Mouse (Mus musculus) thymus, postnatal 4 days (tissue): ENCODE measurements around the gene Kank3.

Experiments used
- DNase-seq: peaks from one replicate; pipeline ENCODE4 v3.0.0; 2021

The Kank3 gene

DNA sequence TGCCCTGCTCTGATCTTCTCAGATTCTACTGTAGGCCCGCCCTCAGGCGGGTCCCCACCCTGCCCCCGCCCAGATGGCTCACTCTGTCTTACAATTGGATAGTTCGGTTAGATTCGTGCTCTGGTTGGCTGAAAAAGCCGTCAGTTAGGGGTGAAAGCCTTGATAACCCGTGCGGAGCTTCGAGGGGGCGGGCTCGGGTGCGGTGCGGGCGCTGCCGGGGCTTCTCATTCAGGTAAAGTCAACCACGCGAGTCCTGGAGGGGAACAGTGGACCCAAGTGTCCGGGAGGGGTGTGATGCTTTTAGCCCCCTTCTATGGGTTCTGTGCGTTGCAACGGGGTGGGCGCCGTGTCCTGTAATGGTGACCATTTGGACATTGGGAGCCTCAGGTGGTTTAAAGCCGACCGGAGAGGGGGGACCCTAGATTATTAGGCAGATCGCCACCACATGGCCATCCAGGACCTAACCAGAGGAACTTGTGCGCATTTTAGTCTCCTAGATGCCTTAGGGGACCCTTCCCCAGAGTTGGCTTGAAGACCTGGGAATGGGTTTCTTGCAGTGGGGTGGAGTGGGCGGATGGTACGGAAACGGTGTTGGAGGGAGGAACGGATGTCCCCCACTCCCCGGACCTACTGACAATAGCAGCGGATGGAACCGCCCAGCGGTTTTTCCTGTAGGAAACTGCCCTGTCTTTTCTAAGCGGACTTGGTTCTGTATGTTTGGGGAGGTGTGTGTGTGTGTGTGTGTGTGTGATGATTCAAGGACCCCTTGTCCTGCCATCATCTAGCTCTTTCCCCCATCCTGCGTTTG is at the start of gene Kank3:
Gene Kank3 (plus strand): TSS at position 186 of the 808 bp plus-strand sequence.
- DNase-seq = peak; percentile 92

DNA sequence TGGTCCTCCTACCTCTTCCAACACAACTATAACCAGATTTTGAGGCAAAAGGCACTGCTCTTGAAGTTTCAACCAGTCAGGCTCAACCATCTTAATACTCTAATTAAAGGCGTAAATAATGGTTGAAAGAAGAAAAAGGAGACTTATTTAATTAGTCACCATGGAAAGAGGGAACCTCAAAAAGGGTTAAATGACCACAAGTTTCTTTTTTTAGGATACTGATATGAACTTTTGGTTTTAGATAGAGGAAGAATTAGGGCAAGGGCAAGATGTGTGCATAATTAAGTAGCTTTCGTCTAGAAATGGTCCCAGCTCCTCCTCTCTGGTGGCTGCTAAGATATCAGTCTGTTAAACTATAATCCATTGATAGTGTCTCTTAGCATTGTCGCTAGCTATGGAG is 43.9 kb upstream of the Kank3 start:
- DNase-seq = no peak

DNA sequence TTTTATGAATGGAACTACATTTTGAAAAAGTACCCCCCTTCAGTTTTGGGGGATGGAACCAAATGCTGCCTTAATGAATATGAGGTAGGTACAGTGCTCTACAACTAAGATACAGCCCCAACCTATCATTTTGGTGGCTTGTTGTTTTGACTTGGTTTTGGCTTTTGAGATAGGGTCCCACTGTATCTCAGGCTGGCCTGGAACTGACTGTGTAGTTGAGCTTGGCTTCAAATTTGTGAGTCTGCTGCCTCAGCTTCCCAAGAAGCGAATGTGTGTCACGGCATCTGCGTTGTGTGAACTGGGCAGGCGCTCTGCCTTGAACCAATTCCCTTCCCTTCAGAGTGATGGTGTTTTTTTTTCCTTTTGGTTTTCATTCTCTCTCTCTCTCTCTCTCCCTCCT is 38.7 kb upstream of the Kank3 start:
- DNase-seq = no peak

DNA sequence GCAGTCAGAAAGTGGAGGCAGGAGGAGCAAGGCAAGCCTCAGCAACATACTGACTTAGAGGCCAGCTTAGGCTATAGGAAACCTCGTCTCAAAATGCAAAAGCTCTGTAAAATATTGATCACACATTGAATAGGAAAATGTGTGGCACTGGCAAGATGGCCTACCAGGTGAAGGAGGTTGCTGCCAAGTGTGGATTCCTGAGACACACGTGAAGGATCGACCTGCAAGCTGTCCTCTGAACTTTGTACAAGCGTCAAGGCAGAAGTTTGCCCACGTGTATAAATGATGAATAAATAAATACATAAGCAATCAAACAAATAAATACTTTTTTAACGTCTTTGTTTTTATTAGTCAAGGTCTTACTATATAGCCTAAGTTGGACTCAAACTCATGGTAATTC is 36.9 kb upstream of the Kank3 start:
- no peak for DNase-seq

DNA sequence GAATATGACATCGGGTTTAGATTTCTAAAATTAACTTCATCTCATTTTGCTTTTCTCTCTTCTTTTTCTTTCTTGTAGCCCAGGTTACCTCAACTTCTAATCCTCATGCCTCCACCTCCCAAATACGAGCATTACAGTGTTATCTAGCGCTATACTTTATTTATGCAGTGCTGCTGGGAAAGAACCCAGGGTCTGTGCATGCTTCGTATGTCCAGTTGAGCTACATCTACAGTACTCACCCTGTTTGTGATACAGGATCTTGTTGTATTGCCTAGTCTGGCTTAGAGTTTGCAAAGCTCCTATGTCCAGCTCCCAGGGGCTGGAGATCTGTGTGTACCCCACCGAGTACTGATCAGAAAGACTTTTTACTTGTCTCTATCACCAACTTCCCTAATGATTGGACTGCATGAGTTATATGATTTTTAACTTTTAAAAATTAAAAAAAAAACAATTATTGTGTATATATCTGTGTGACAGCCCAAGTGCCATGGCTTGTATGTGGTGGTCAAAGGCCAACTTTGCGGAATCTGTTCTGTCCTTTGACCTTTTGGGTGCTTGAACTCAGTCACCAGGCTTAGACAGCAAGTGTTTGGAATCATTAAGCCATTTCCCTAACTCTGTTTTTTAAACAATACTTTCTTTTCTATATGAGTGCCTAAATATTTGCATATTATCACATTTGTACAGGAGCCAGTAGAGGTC is 36.3 kb upstream of the Kank3 start:
- no peak for DNase-seq

DNA sequence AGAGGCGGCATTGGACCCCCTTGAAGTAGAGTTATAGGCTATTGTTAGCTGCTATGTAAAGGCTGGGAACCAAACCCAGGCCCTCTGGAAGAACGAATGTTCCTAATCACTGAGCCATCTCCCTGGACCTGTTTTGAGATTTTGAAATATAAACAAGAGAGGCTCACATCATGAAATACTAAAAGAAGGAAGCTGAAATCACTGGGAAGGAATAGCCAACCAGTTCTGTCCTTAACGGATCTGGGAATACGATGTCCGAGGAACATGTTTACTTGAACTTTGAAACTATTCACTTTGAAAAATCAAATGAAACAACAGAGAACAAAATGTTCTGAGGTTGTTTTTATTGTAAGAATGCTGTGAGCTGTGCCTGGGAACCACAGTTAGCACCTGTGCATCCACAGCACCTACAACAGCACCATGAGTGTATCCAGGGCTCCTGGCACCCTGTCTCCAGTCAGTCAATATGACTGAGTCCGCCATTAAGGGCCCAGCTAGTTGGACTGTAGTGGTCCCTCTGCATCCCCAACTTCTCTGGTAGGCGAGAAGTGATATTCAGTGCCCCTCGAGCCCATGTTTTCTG is 35.7 kb upstream of the Kank3 start:
- DNase-seq = no peak

DNA sequence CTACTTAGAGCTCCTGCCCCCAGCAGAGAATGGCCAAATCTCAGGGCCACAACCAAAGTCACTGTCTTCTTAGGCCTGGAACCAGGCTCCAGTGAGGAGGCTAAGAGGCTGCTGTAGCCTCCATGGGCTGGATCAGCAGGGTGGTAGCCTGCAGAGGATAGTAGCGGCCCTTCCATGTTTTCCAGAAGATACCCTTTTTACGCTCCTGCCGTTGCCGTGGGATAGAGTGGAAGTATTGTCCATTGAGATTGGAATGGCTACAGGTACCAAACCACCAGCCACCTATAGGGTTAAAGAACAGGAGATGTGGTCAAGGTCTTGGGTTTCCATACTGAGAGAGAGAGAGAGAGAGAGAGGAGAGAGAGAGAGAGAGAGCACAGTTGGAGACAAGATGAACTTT is 35.0 kb upstream of the Kank3 start:
- DNase-seq = no peak

DNA sequence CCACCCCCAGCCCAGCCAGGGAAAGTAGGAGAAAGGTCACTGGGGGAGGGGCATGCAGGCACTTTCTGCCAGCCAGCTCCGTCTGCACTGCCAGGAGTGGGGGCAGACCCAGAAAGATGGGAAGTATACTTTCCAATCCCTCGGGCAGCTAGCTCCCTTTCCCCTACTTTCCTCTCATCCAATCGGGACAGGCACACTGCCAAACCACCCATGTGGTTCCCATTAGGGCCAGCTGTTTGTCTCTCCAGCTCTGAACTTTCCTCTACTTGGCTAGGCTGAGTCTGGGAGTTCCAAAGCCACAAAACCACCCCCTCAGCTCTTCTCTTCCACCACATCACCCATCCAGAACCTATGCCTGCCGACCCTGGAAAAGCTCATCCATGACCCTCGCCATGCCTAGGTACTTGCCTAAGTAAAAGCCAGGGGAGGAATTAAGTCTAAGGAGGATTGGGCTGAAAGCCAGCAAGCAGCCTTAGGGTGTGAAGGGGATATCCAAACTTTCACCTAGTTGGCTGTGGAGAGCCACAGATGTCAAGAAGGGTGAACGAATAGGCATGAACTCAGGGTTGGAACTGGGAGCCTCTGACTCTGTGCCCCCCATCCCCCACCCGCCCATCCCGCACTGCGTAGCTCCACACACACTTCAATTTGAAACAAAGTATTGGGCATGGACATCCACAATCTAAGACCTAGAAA is 30.9 kb upstream of the Kank3 start:
- no peak for DNase-seq

DNA sequence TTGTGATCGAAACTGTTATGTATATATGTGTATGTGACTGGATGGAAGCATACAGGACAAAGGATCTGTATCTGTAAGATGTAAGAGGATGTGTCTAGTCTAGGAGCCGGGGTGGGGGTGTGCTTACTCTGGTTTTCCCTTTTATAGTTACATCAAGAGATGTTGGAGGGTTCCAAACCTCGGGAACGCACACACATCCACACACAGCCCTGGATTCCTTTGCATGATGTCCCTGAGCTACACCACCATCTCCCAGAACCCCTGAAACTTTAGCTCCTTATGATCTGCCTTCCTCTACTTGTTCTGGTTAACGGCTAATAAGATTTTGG is 30.4 kb upstream of the Kank3 start:
- DNase-seq = no peak

DNA sequence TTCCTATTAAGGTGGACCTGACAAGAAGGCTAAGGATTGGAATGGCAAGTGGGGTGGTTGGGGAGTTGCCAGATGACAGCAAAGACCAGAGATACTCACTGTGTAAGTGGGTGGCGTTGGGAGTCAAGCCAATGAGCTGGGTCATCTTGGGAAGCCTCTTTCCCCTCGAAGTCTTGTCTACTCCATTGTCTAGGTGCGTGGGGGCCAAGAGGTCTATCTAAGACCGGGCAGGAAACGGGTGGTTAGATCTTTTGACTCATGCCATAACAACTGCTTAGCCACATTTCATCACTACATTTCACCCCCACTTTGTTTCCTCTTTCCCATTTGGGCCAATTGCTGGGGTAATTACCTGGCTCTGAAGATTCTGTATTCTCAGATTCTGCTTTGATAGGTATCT is 29.9 kb upstream of the Kank3 start:
- no peak for DNase-seq

DNA sequence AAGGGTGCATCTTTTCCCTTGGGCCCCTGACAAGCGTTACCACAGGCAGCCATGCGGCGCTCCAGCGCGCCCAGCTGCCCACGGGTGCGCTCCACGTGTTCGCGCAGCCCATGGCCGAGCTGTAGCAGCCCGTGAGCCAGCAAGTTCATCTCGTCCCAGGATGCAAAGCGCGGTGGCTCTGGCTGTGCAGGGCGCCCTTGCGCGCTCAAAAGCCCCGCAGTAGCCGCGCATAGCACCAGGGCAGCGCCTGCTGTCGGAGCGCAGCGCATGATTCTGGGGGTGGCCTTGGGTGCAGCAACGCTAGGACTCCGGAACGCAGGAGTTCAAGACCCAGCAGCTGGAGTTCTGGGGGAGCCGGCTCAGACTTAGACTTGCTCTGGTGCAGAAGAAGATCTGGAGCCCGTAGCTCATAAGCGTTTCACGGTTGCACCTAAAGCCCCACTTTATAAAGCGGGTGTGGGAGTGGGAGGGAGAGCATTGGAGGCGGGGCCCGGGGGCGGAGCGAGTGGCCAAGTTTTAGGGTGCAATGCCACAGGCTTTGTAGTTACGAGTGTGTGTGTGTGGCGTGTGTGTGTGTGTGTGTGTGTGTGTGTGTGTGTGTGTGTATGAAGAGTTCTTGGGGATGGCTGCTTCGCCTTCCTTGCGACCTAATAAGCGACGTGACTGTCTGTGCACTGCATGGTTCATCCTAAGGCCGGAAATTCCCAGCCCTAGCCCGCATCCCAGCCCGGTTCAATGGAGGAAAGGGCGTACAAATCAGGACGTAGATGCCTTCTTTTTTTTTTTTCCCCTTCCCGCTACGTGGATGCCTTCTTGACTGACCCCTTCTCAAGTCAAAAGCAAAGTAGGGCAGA is 29.0 kb upstream of the Kank3 start, which contains the start of gene Angptl4:
Gene Angptl4 (minus strand): TSS at position 707 of the 854 bp plus-strand sequence.
- DNase-seq = peak; percentile 85

DNA sequence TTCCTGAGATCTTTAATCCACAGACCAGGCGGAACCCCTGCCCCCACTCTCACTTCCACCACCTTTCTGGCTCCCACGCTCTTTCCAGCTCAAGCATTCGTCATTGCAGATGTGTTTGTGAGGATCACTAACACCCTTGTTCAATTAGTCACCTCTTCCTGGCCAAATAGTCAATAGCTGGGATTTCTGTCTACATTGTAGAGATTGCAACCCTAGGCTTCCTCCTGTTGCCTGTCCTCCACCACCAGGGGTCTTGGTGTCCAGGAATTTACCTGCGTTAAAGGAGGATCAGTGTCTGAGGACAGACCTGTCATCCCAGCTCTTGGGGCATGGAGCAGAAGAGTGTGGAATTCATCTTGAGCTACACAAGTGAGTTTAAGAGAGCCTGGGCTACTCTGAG is 28.3 kb upstream of the Kank3 start:
- no peak for DNase-seq

DNA sequence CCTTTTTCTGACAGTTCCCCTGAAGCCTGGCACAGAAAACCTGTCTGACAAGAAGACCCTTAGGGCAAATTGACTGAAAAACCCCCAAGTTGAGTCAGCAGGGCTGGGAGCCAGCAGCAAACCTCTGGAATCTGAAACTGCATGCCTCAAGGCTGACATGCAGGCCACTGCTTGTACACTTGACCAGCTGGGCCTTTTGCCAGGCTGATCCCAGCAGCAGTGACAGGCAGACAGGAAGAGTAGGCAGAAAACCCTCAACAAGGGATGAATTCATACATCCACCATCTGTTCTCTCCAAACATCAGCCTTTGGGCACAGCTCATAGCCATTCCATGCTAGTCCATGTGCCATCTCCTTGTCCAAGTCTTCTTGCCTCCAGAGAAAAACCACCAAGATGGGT is 26.9 kb upstream of the Kank3 start:
- no peak for DNase-seq

DNA sequence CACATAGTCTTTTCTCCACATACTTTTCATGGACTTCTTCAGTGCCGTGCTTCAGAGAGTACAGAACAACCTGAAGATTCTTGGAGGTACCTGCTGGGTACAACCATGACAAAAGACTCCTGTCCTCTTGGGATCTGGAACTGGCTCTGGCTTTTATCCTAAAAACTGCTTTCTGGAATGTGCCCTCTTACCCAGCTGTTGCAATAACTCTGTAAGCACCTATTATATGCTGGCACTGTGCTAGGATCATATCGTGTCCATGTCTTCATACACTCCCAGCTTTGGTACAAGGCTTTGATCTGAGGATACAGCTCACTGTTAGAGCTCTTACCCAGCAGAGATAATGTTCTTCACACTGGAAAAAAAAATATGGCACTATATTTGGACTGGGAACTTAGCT is 25.4 kb upstream of the Kank3 start:
- DNase-seq = no peak

DNA sequence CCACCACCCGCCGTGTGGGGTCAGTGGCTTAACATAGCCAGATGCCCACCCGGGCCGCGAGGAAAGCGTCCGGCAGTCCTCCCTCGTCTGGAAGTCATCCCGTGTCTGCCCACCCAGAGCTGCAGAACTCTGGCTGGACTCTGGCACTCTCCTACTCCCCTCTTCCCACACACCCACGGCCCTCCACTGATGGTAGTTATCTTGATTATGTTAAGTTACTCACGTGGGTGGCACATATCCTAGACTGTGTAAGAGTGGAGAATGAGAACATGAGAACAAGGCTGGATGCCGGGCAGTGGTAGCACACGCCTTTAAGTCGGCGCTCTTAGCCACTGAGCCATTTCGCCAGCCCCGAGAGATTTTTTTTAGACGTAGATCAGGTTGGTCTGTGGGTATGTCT is 23.9 kb upstream of the Kank3 start:
- no peak for DNase-seq

DNA sequence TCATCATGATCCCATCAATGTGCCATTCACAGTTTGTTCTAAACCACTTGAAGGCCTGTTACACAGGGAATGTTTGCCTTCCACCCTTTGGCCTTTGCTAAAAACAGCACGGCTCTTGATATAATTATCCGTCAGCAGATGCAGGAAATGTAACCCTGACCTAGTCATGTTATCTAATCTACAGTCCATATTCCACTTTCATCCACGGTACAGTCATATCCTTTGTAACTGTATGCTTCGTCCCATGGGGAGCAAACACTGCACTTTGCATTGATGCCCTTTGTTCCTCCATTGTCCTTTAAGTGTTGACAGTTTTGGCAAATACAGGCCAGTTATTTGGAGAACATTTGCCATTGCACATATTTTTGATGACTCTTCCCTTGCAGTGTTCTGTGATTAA is 21.6 kb upstream of the Kank3 start:
- no peak for DNase-seq

DNA sequence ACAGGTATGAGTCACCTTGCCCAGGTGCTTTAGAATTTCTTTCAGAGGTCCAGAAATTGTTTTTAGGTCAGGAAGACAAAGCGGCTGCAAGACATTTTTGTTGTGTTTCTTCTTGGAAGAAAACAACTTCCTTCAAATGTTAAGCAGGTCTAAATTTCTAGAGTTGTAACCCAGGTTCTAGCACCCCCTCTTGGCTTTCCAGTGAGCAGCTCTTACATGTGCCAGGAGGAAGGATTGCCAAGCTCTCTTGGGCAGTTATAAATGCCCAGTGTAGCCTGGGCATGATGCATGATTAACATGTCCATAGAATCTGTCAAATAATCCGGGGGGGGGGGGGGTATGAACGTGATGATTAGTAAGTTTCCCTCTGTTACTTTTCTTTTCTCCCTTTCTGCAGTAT is 12.0 kb upstream of the Kank3 start:
- DNase-seq = no peak

DNA sequence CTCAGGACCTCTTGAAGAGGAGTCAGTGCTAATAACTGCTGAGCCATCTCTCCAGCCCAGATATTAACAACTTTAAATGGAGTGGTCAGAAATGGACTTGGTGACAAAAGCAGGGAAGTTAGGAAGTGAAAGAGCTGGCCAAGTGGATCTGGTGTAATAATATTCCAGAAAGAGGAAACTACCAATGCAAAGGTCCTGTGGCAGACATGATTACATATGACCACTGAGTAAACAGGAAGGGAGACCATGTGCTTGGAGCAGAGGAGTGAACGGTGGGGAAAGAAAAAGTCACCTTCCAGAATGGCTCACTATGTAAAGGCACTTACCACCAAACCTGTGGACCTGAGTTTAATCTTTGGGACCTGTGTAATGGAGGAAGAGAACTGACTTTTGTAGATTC is 11.0 kb upstream of the Kank3 start:
- DNase-seq = no peak

DNA sequence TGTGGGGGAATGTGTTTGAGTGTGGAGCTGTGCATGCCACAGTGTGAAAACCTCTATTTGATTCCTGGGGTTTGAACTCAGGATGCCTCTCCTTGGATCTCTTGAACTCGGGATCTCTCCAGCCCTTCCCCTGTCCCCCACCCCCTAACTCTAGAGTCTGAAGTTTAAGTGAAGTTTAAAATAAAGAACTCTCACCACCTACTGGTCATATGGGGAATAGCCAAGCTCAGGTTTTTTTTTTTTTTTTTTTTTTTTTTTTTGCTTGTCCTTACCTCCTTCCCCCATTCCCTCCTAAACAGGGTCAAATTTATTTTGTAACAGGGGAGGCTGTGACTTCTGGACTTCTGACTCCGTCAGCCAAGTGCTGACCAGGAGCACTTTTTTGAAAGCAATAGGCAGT is 8.1 kb upstream of the Kank3 start:
- DNase-seq = no peak

DNA sequence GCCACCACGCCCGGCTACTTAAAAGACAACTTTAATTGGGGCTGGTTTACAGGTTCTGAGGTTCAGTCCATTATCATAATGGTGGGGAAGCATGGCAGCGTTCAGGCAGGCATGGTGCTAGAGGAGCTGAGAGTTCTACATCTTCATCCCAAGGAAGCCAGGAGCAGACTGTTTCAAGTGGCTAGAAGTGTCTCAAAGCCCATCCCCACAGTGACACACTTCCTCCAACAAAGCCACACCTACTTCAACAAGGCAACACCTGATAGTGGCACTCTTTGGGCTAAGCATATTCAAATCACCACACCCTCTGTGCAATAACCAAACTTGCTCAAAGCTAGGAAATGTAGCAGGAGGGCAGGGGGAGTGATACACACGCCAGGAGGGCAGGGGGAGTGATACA is 6.1 kb upstream of the Kank3 start:
- no peak for DNase-seq

DNA sequence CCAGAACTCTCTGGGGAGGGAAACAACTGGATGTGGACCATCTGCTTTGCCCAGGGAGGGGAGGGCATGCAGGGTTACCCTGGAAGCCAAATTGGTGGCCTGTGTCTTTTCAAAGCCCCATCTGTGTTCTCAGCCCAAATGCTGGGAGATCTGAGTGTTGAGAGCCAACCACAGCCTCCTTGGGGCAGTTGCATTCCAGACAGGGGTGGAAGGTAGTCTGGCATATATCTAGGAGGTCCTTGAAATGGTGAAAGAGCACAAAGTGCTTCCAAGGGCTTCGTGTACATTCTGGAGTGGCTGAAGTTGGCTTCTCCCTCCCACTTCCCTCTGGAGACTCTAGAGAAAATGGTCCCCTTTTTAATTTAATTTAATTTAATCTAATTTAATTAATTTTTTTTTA is 5.6 kb upstream of the Kank3 start:
- no peak for DNase-seq

DNA sequence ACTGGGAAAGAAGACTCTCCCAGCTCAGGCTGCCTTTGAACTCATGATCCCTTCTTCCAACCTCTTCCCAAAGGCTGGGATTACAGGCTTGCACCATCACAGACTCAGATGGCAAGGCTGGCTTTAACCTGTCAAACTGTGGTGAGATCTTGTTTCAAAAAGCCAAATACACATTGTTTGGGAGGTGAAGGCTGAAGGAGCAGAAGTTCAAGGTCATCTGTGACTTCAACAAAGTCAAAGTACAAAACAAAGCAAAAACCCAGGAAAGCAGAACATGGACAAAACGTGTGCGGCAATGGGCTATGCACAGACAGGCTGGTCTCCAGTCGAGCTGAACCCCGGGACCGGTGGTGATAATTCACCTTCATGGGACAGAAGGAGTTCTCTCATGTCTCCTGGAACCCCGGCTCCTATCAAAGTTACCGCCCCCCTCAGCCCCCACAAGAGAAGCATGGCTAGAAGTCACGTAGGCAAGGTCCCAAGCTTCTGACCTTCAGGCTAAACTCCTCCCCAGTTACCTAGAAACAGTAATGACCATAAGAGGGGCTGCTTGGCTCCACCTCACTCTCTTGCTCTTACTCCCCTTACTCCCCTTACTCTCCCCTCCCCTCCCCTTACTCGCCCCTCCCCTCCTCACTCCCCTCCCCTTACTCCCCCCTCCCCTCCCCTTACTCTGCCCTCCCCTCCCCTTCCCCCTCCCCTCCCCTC is 3.0 kb upstream of the Kank3 start:
- no peak for DNase-seq
